Mouse (Mus musculus) lung, embryonic 16.5 days (tissue): Measurements from ENCODE around the gene Mrpl51. TPM values are rescaled to one million over a fixed set of nuclear protein-coding genes. Genes with fewer than 3 reads are reported as not detected.

Experiments used
- ATAC-seq: fragments of 200-750 bp; cut with Nextera tagmentation; 2 replicates; pipeline ENCODE4 v1.8.0; 2017; ENCODE audit warnings: low read depth, mild to moderate bottlenecking, moderate library complexity
- H3K27ac ChIP-seq: fragments of 300-500 bp; sonication (generic); 2 replicates; pipeline ENCODE4 v1.5.1; 2014; ENCODE audit warnings: mild to moderate bottlenecking, control low read depth, low read length
- H3K27me3 ChIP-seq: fragments of 300-500 bp; sonication (generic); 2 replicates; pipeline ENCODE4 v1.6.1; 2014; ENCODE audit warnings: low read depth, low read length, mixed read lengths; ENCODE audit not compliant: control insufficient read depth, insufficient read depth
- H3K36me3 ChIP-seq: fragments of 300-500 bp; sonication (generic); 2 replicates; pipeline ENCODE4 v1.6.1; 2014; ENCODE audit warnings: low read length; ENCODE audit not compliant: control insufficient read depth, insufficient read depth
- H3K4me1 ChIP-seq: fragments of 300-500 bp; sonication (generic); replicated peaks from 2 replicates; pipeline ENCODE4 v1.6.1; 2014; ENCODE audit warnings: low read length, mixed read lengths; ENCODE audit not compliant: control insufficient read depth, insufficient read depth
- H3K4me2 ChIP-seq: fragments of 300-500 bp; sonication (generic); 2 replicates; pipeline ENCODE4 v1.6.1; 2014; ENCODE audit warnings: low read depth, low read length, control low read depth
- H3K4me3 ChIP-seq: fragments of 300-500 bp; sonication (generic); 2 replicates; pipeline ENCODE4 v1.5.1; 2014; ENCODE audit warnings: mild to moderate bottlenecking, low read length, control low read depth
- H3K9ac ChIP-seq: fragments of 300-500 bp; sonication (generic); 2 replicates; pipeline ENCODE4 v1.6.1; 2014; ENCODE audit warnings: low read length, control low read depth
- H3K9me3 ChIP-seq: fragments of 300-500 bp; sonication (generic); 2 replicates; pipeline ENCODE4 v1.6.1; 2016; ENCODE audit warnings: low read length; ENCODE audit not compliant: control insufficient read depth
- WGBS: fragments of 180-500 bp; shearing (Covaris S2); extraction: QIAGEN DNeasy Blood & Tissue Kit; methylation state at CpG from one replicate; pipeline ENCODE4 v1.1.7; 2014; 5-methylcytosine and 5-hydroxymethylcytosine counted together
- polyA plus RNA-seq: library from polyadenylated mRNA; unstranded; fragments of >200 nt; fragmentation: Nextera tagmentation; extraction: Ambion mirVana; gene quantifications from 2 replicates; pipeline ENCODE4 v1.2.1, GENCODE M21; 2015

The Mrpl51 gene
- polyA plus RNA-seq, 1 experiment from 2014 or later: 226 TPM

GRCm38 (mm10) chr6:125164672-125165327, 26.8 kb upstream of the Mrpl51 start:
- Histone ChIP-seq H3K4me2 (peak overlapping the region; percentile 64), H3K27me3 (no peaks in the 10 kb centered on the region), H3K9me3 (no peaks in the 10 kb centered on the region), H3K4me1 (peaks cover 35% of the 10 kb centered on the region), H3K4me3 (peak overlapping the region; percentile 85), H3K27ac (peak overlapping the region; percentile 89), H3K36me3 (peaks cover 34% of the 10 kb centered on the region), H3K9ac (peak overlapping the region; percentile 90)
- under 1% methylated on average over 39 of the region's 39 CpGs for WGBS
- peak; percentile 6 for ATAC-seq

DNA sequence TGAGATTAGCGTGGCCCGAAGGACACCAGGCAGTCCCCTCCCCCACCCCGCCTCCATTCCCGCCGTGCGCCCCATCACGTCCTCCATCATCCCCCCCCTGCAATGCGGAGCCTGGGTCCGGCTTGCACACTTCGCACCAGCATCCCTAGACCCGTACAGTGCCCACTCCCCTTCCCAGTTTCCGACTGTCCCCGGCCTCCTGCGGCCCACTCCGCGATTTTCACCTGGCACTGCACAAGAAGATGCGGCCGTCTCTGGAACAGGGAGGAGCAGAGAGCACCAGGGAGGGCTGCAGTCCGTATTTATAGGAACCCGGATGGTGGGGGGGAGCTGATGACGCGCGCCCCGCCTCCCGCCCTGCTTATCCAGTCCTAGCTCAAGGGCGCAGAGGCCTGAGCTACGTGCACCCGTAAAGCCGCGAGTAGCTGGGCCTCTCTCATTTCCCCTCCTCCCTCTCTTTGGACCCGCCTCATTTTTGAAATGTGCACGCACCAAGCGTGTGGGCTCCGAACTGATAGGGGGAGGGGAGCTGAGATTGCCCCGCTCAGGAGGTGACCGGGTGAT, 26.2 kb upstream of the Mrpl51 start:
- peak; percentile 92 for ATAC-seq
- Histone ChIP-seq H3K4me3 (peak overlapping the region; percentile 85), H3K27ac (peak overlapping the region; percentile 98), H3K9me3 (no peaks in the 10 kb centered on the region), H3K9ac (peak overlapping the region; percentile 90), H3K36me3 (peaks cover 36% of the 10 kb centered on the region), H3K27me3 (no peaks in the 10 kb centered on the region), H3K4me2 (peak overlapping the region; percentile 64), H3K4me1 (peaks cover 35% of the 10 kb centered on the region)
- under 1% methylated on average over 34 of the region's 36 CpGs for WGBS

GRCm38 (mm10) chr6:125166051-125166751, 25.4 kb upstream of the Mrpl51 start, which contains the start of gene Gapdh:
TSS of gene Gapdh (minus strand) at chr6:125166467.
- peak; percentile 83 for ATAC-seq
- H3K36me3 ChIP-seq: peaks cover 38% of the 10 kb centered on the region

GRCm38 (mm10) chr6:125166861-125167650, 24.5 kb upstream of the Mrpl51 start:
- peak; percentile 19 for ATAC-seq
- H3K27me3 ChIP-seq: no peaks in the 10 kb centered on the region
- H3K27ac ChIP-seq: peak overlapping the region; percentile 98
- H3K9ac ChIP-seq: peak overlapping the region; percentile 68
- peak overlapping the region; percentile 64 for H3K4me2 ChIP-seq
- H3K36me3 ChIP-seq: peaks cover 42% of the 10 kb centered on the region
- WGBS: 21% methylated on average over 10 of the region's 10 CpGs
- peak overlapping the region; percentile 85 for H3K4me3 ChIP-seq
- no peaks in the 10 kb centered on the region for H3K9me3 ChIP-seq
- H3K4me1 ChIP-seq: peaks cover 32% of the 10 kb centered on the region

More at GRCm38 (mm10) chr6:125166051-125166751, 25.4 kb upstream of the Mrpl51 start, which contains the start of gene Gapdh:
- 0% methylated on average over 18 of the region's 18 CpGs for WGBS
- peak within 1 kb of the TSS; percentile 85 for H3K4me3 ChIP-seq
- peak within 1 kb of the TSS; percentile 90 for H3K9ac ChIP-seq
- no peaks in the 10 kb centered on the region for H3K27me3 ChIP-seq
- H3K4me1 ChIP-seq: peaks cover 35% of the 10 kb centered on the region
- H3K4me2 ChIP-seq: peak within 1 kb of the TSS; percentile 64
- H3K9me3 ChIP-seq: no peaks in the 10 kb centered on the region
- peak within 1 kb of the TSS; percentile 98 for H3K27ac ChIP-seq

DNA sequence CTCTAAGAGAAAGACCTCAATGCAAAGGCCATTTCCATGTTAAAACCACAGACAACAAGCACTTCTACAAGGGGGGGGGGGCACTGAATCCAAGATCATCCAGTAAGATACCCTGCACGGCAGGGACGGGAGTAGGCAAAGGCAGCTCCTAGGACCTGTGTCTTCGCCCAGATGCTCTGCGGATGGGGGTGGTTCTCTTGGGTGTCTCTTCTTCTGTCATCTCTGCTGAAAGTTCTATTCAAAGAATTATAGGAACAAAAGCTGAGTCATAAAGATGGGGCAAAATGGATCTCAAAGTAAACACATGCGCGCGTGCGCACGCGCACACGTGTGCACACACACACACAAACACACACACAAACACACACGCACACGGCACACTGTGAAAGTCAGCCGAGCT, 23.5 kb upstream of the Mrpl51 start:
- peaks cover 32% of the 10 kb centered on the region for H3K4me1 ChIP-seq
- H3K27ac ChIP-seq: no peak overlapping the region; the same call in 1 of the 2 replicates
- H3K4me3 ChIP-seq: no peak overlapping the region
- H3K27me3 ChIP-seq: no peaks in the 10 kb centered on the region
- ATAC-seq: no peak
- peaks cover 52% of the 10 kb centered on the region for H3K36me3 ChIP-seq
- no peaks in the 10 kb centered on the region for H3K9me3 ChIP-seq
- no peak overlapping the region for H3K9ac ChIP-seq
- WGBS: 86% methylated on average over 14 of the region's 14 CpGs
- no peak overlapping the region for H3K4me2 ChIP-seq

DNA sequence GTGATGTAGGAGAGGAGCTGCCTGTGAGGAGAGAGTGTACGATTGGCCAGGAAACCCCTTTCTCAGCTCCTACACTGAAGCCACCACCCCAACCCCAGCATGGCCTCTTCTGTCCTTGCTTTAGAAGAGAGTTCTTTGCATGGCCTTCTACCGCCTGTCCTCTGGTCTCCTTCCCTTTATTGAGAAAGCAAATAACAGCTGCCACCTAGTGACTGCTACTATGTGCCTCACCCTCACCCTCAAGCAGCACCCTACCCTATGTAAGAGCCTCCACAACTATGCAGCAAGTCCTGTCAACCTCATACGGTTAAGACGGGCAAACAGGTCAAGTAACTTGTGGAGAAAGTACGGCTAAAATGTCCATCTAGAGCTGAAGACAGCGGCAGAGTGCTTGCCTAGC, 21.4 kb upstream of the Mrpl51 start:
- H3K9me3 ChIP-seq: no peaks in the 10 kb centered on the region
- no peak overlapping the region for H3K27ac ChIP-seq
- H3K4me1 ChIP-seq: peaks cover 19% of the 10 kb centered on the region
- no peak for ATAC-seq
- no peaks in the 10 kb centered on the region for H3K27me3 ChIP-seq
- no peak overlapping the region for H3K9ac ChIP-seq
- 73% methylated on average over 6 of the region's 6 CpGs for WGBS
- H3K4me3 ChIP-seq: no peak overlapping the region
- H3K4me2 ChIP-seq: no peak overlapping the region
- peaks cover 71% of the 10 kb centered on the region for H3K36me3 ChIP-seq

GRCm38 (mm10) chr6:125172474-125172873, 19.1 kb upstream of the Mrpl51 start:
- H3K9ac ChIP-seq: no peak overlapping the region
- 46% methylated on average over 2 of the region's 2 CpGs for WGBS
- no peak overlapping the region for H3K4me3 ChIP-seq
- no peak overlapping the region for H3K4me2 ChIP-seq
- no peak overlapping the region for H3K27ac ChIP-seq
- H3K4me1 ChIP-seq: peaks cover 4% of the 10 kb centered on the region
- peaks cover 92% of the 10 kb centered on the region for H3K36me3 ChIP-seq
- no peak for ATAC-seq
- no peaks in the 10 kb centered on the region for H3K27me3 ChIP-seq
- H3K9me3 ChIP-seq: no peaks in the 10 kb centered on the region

GRCm38 (mm10) chr6:125173256-125173655, 18.3 kb upstream of the Mrpl51 start:
- ATAC-seq: no peak
- WGBS: 83% methylated on average over 7 of the region's 7 CpGs
- no peak overlapping the region for H3K4me3 ChIP-seq
- no peak overlapping the region for H3K9ac ChIP-seq
- no peaks in the 10 kb centered on the region for H3K4me1 ChIP-seq
- H3K27me3 ChIP-seq: no peaks in the 10 kb centered on the region
- no peaks in the 10 kb centered on the region for H3K9me3 ChIP-seq
- no peak overlapping the region for H3K4me2 ChIP-seq
- H3K36me3 ChIP-seq: peaks cover 94% of the 10 kb centered on the region
- no peak overlapping the region for H3K27ac ChIP-seq
